Mouse (Mus musculus) olfactory bulb, adult 2 months (tissue): ENCODE measurements around the gene Rangap1.

ENCODE experiments used
- CTCF ChIP-seq: fragments of 200-500 bp; IDR thresholded peaks from 2 replicates; pipeline ENCODE4 v1.5.1; 2012; ENCODE audit warnings: low read depth, mild to moderate bottlenecking, low read length, moderate library complexity; ENCODE audit not compliant: insufficient read depth
- POLR2A ChIP-seq: fragments of 200-500 bp; IDR thresholded peaks from 2 replicates; pipeline ENCODE4 v1.6.1; 2012; ENCODE audit warnings: mild to moderate bottlenecking, low read depth, low read length, moderate library complexity; ENCODE audit not compliant: insufficient read depth

DNA sequence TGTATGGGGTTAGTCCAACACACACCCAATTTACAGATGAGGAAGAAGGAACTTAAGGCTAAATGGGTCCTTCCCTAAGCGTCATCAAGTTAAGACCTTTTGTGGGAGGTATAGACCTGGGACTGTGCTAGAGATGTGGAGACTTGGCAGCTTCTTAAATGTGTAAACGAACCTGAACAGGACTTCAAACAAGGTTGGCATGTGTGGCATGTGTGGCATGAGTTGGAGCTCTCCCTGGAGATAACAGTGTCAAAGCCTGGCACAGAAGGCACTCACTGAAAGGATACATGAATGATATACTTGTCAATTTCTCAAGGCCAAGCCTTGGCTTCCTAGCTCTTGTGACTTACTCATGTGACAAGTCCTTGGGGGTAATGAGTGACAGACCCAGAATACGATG lies 6.0 kb downstream of the Rangap1 start:
- TF ChIP-seq POLR2A = no peak
- TF ChIP-seq CTCF = no peak
